Comparison of ENCODE assay signal across 8 mouse cellular contexts in genomic region chr11:68432361-68433021, GRCm38 (mm10). TPM values are rescaled to one million over a fixed set of nuclear protein-coding genes. Genes with fewer than 3 reads are reported as not detected.
DNase-seq lines count a peak whose midpoint lies in the region; ATAC-seq and TF ChIP-seq lines count a peak whose summit lies in the region.

No protein-coding gene starts in this region.

- TF ChIP-seq CTCF in layer of hippocampus, adult 2 months (conservative IDR thresholded peaks at IDR 0.05), result no peak

- 35% methylated on average over 23 of the region's 23 CpGs for WGBS in embryonic facial prominence, embryonic 11.5 days
- WGBS in limb, embryonic 10.5 days, result 32% methylated on average over 23 of the region's 23 CpGs
- 32% methylated on average over 23 of the region's 23 CpGs for WGBS in neural tube, embryonic 13.5 days

- no peaks in the 10 kb centered on the region for H3K36me3 ChIP-seq in embryonic facial prominence, embryonic 11.5 days (replicated peaks; ENCODE audit: control insufficient read depth, insufficient read depth, low read depth, low read length)
- H3K36me3 ChIP-seq in limb, embryonic 10.5 days, result no peaks in the 10 kb centered on the region
- no peaks in the 10 kb centered on the region for H3K36me3 ChIP-seq in neural tube, embryonic 13.5 days

- H3K27me3 ChIP-seq in embryonic facial prominence, embryonic 11.5 days (ENCODE audit: control insufficient read depth, insufficient read depth, low read length), result peaks cover 5% of the 10 kb centered on the region
- peaks cover 54% of the 10 kb centered on the region for H3K27me3 ChIP-seq in limb, embryonic 10.5 days (ENCODE audit: low read depth, poor library complexity, severe bottlenecking)
- peaks cover 28% of the 10 kb centered on the region for H3K27me3 ChIP-seq in neural tube, embryonic 13.5 days

- H3K4me2 ChIP-seq in embryonic facial prominence, embryonic 11.5 days (ENCODE audit: low read depth, low read length), result peak overlapping the region; percentile 67
- H3K4me2 ChIP-seq in neural tube, embryonic 13.5 days, result peak overlapping the region; percentile 59

- H3K9me3 ChIP-seq in embryonic facial prominence, embryonic 11.5 days (replicated peaks; ENCODE audit: control insufficient read depth, low read length), result no peaks in the 10 kb centered on the region
- no peaks in the 10 kb centered on the region for H3K9me3 ChIP-seq in limb, embryonic 10.5 days (replicated peaks)
- H3K9me3 ChIP-seq in neural tube, embryonic 13.5 days, result no peaks in the 10 kb centered on the region

- H3K4me1 ChIP-seq in embryonic facial prominence, embryonic 11.5 days (ENCODE audit: control insufficient read depth, insufficient read depth, low read length), result no peaks in the 10 kb centered on the region; the same call in 1 of the 2 replicates
- peaks cover 36% of the 10 kb centered on the region for H3K4me1 ChIP-seq in limb, embryonic 10.5 days
- peaks cover 15% of the 10 kb centered on the region for H3K4me1 ChIP-seq in neural tube, embryonic 13.5 days (replicated peaks)

- 0 out of 2 replicates have a peak overlapping the region, but pooled peaks have one; percentile 20 for H3K27ac ChIP-seq in layer of hippocampus, adult 2 months
- no peak overlapping the region for H3K27ac ChIP-seq in embryonic facial prominence, embryonic 11.5 days (replicated peaks; ENCODE audit: low read depth, low read length)
- H3K27ac ChIP-seq in limb, embryonic 10.5 days, result peak overlapping the region; percentile 76
- H3K27ac ChIP-seq in neural tube, embryonic 13.5 days (replicated peaks), result no peak overlapping the region

- H3K4me3 ChIP-seq in layer of hippocampus, adult 2 months, result peak overlapping the region; percentile 51
- H3K4me3 ChIP-seq in embryonic facial prominence, embryonic 11.5 days (ENCODE audit: low read depth, low read length), result peak overlapping the region; percentile 42
- H3K4me3 ChIP-seq in limb, embryonic 10.5 days, result peak overlapping the region; percentile 62
- H3K4me3 ChIP-seq in neural tube, embryonic 13.5 days, result peak overlapping the region; percentile 40

- peak; percentile 58 for ATAC-seq in embryonic facial prominence, embryonic 11.5 days (replicated peaks; ENCODE audit: insufficient number of reproducible peaks, low FRiP score, low TSS enrichment, low read depth)
- peak; percentile 34; the same call in 1 of the 2 replicates for ATAC-seq in neural tube, embryonic 13.5 days (ENCODE audit: low read depth)

- peak overlapping the region; percentile 34; the same call in 1 of the 2 replicates for H3K9ac ChIP-seq in embryonic facial prominence, embryonic 11.5 days (replicated peaks; ENCODE audit: low read length)
- peak overlapping the region; percentile 58; the same call in 1 of the 2 replicates for H3K9ac ChIP-seq in neural tube, embryonic 13.5 days

- DNase-seq in layer of hippocampus, adult 2 months (ENCODE audit: low spot score in 2 of 2), result no peak
- no peak for DNase-seq in layer of hippocampus, adult 18-20 months (ENCODE audit: low spot score in 2 of 2)
- DNase-seq in embryonic facial prominence, embryonic 11.5 days (ENCODE audit: low spot score), result no peak
- no peak for DNase-seq in limb, embryonic 10.5 days (ENCODE audit: low spot score)
- DNase-seq in adipocyte (ENCODE audit: low spot score), result no peak
- no peak for DNase-seq in adrenal gland, adult 8-10 months
- no peak for DNase-seq in right cerebral cortex, adult 2 months (ENCODE audit: low spot score in 2 of 2)

RNA-seq across cellular contexts. Expression of gene Pik3r5, which starts 0.6 kb away (rescaled TPM):
- 1 to 10 TPM; 1.4 to 1.9 TPM for total RNA-seq in layer of hippocampus, adult 2 months (2021)
- total RNA-seq in layer of hippocampus, adult 18-20 months (2021), result 1 to 10 TPM; 2.4 to 2.8 TPM
- 0.50 and 0.66 TPM in 2 replicates for polyA plus RNA-seq in embryonic facial prominence, embryonic 11.5 days (2014; fragmentation: Nextera tagmentation; extraction: Ambion mirVana)
- polyA plus RNA-seq in limb, embryonic 10.5 days (2016; fragmentation: Nextera tagmentation; extraction: Ambion mirVana), result 1.3 and 1.5 TPM in 2 replicates
- 1.3 and 1.6 TPM in 2 replicates for polyA plus RNA-seq in neural tube, embryonic 13.5 days (2015; fragmentation: Nextera tagmentation; extraction: Ambion mirVana)
- total RNA-seq in adrenal gland, adult 8-10 months (2022), result 1 to 10 TPM; 1.7 to 4.6 (median 2.9) TPM

RNA-seq across cellular contexts. Expression of gene Ntn1, which starts 31.9 kb away (rescaled TPM):
- total RNA-seq in layer of hippocampus, adult 2 months (2021), result 1 to 10 TPM; 5.9 to 7.2 TPM
- total RNA-seq in layer of hippocampus, adult 18-20 months (2021), result 1 to 10 TPM; 5.7 to 6.9 TPM
- polyA plus RNA-seq in embryonic facial prominence, embryonic 11.5 days (2014; fragmentation: Nextera tagmentation; extraction: Ambion mirVana), result 3.2 and 4.2 TPM in 2 replicates
- 4.8 and 7.7 TPM in 2 replicates for polyA plus RNA-seq in limb, embryonic 10.5 days (2016; fragmentation: Nextera tagmentation; extraction: Ambion mirVana)
- 31.3 and 35.3 TPM in 2 replicates for polyA plus RNA-seq in neural tube, embryonic 13.5 days (2015; fragmentation: Nextera tagmentation; extraction: Ambion mirVana)
- 10 to 100 TPM; 14.3 to 20.8 (median 16.2) TPM for total RNA-seq in adrenal gland, adult 8-10 months (2022)

Comparison
In these comparisons a context has a peak if more than half of its experiments do, and no peak if none do; other contexts are left out.
1. H3K27ac ChIP-seq: peak in layer of hippocampus, adult 2 months (single experiment) and limb, embryonic 10.5 days (single experiment); none in embryonic facial prominence, embryonic 11.5 days (single experiment) and neural tube, embryonic 13.5 days (single experiment).
2. Peak in every context shown above with its lines, with median percentiles within 50 percentile points of each other: H3K4me3 ChIP-seq.